Mouse (Mus musculus): Measurements from ENCODE around the gene Siah1a. TPM values are rescaled to one million over a fixed set of nuclear protein-coding genes. Genes with fewer than 3 reads are reported as not detected.

Gene Siah1a
- polyA plus RNA-seq, 1 experiment from 2014 or later, result 26.3 TPM

GRCm38 (mm10) chr8:86781094-86781493 lies 35.4 kb upstream of the Siah1a start:
- Histone ChIP-seq H3K4me3 (ENCODE audit: low read depth, low read length) (no peak overlapping the region), H3K4me1 (replicated peaks; ENCODE audit: control insufficient read depth, insufficient read depth, low read length) (no peaks in the 10 kb centered on the region), H3K4me2 (replicated peaks; ENCODE audit: low read depth) (no peak overlapping the region), H3K36me3 (ENCODE audit: control insufficient read depth, insufficient read depth) (no peaks in the 10 kb centered on the region), H3K9ac (ENCODE audit: low read depth, low read length) (no peak overlapping the region), H3K27me3 (replicated peaks; ENCODE audit: control insufficient read depth, insufficient read depth, low read length) (no peaks in the 10 kb centered on the region), H3K27ac (ENCODE audit: low read depth, low read length) (no peak overlapping the region), H3K9me3 (ENCODE audit: control insufficient read depth) (no peaks in the 10 kb centered on the region)
- ATAC-seq, result no peak
- WGBS, result 92% methylated on average over 8 of the region's 8 CpGs
- TF ChIP-seq CTCF (IDR thresholded peaks at IDR 0.05; ENCODE audit: low read depth), result no peak

- 77% methylated on average over 8 of the region's 8 CpGs for WGBS
Measured at GRCm38 (mm10) chr8:86779207-86779606, 33.5 kb upstream of the Siah1a start.

GRCm38 (mm10) chr8:86769945-86770715 lies 24.4 kb upstream of the Siah1a start:
- H3K9me3 ChIP-seq (ENCODE audit: control insufficient read depth), result no peaks in the 10 kb centered on the region
- WGBS, result 56% methylated on average over 1 of the region's 1 CpGs
- H3K4me1 ChIP-seq (replicated peaks; ENCODE audit: control insufficient read depth, insufficient read depth, low read length), result peaks cover 5% of the 10 kb centered on the region; the same call in 1 of the 2 replicates
- no peak overlapping the region for H3K27ac ChIP-seq (ENCODE audit: low read depth, low read length)
- no peak overlapping the region for H3K4me2 ChIP-seq (replicated peaks; ENCODE audit: low read depth)
- TF ChIP-seq CTCF (IDR thresholded peaks at IDR 0.05; ENCODE audit: low read depth), result no peak
- H3K9ac ChIP-seq (ENCODE audit: low read depth, low read length), result no peak overlapping the region
- no peaks in the 10 kb centered on the region for H3K36me3 ChIP-seq (ENCODE audit: control insufficient read depth, insufficient read depth)
- no peaks in the 10 kb centered on the region for H3K27me3 ChIP-seq (replicated peaks; ENCODE audit: control insufficient read depth, insufficient read depth, low read length)
- no peak overlapping the region for H3K4me3 ChIP-seq (ENCODE audit: low read depth, low read length)
- no peak for ATAC-seq

More at GRCm38 (mm10) chr8:86779207-86779606, 33.5 kb upstream of the Siah1a start:
- H3K4me2 ChIP-seq (replicated peaks; ENCODE audit: low read depth), result no peak overlapping the region
- no peaks in the 10 kb centered on the region for H3K36me3 ChIP-seq (ENCODE audit: control insufficient read depth, insufficient read depth)
- H3K27me3 ChIP-seq (replicated peaks; ENCODE audit: control insufficient read depth, insufficient read depth, low read length), result no peaks in the 10 kb centered on the region
- no peaks in the 10 kb centered on the region for H3K9me3 ChIP-seq (ENCODE audit: control insufficient read depth)
- peak overlapping the region; percentile 21; the same call in 1 of the 2 replicates for H3K27ac ChIP-seq (ENCODE audit: low read depth, low read length)
- ATAC-seq, result no peak
- no peak overlapping the region for H3K4me3 ChIP-seq (ENCODE audit: low read depth, low read length)
- H3K4me1 ChIP-seq (replicated peaks; ENCODE audit: control insufficient read depth, insufficient read depth, low read length), result no peaks in the 10 kb centered on the region
- TF ChIP-seq CTCF (IDR thresholded peaks at IDR 0.05; ENCODE audit: low read depth), result no peak
- H3K9ac ChIP-seq (ENCODE audit: low read depth, low read length), result no peak overlapping the region

- no peak overlapping the region for H3K9ac ChIP-seq (ENCODE audit: low read depth, low read length)
- ATAC-seq, result peak; percentile 57
- no peak overlapping the region for H3K4me3 ChIP-seq (ENCODE audit: low read depth, low read length)
- H3K27me3 ChIP-seq (replicated peaks; ENCODE audit: control insufficient read depth, insufficient read depth, low read length), result no peaks in the 10 kb centered on the region
- 35% methylated on average over 5 of the region's 5 CpGs for WGBS
- no peak for TF ChIP-seq CTCF (IDR thresholded peaks at IDR 0.05; ENCODE audit: low read depth)
- H3K4me2 ChIP-seq (replicated peaks; ENCODE audit: low read depth), result no peak overlapping the region
- H3K27ac ChIP-seq (ENCODE audit: low read depth, low read length), result peak overlapping the region; percentile 43
- H3K4me1 ChIP-seq (replicated peaks; ENCODE audit: control insufficient read depth, insufficient read depth, low read length), result peaks cover 5% of the 10 kb centered on the region; the same call in 1 of the 2 replicates
- H3K36me3 ChIP-seq (ENCODE audit: control insufficient read depth, insufficient read depth), result no peaks in the 10 kb centered on the region
- H3K9me3 ChIP-seq (ENCODE audit: control insufficient read depth), result no peaks in the 10 kb centered on the region
Measured at GRCm38 (mm10) chr8:86768499-86768898, 22.8 kb upstream of the Siah1a start.

GRCm38 (mm10) chr8:86766548-86767211 lies 20.9 kb upstream of the Siah1a start:
- H3K27me3 ChIP-seq (replicated peaks; ENCODE audit: control insufficient read depth, insufficient read depth, low read length), result no peaks in the 10 kb centered on the region
- no peak overlapping the region for H3K4me2 ChIP-seq (replicated peaks; ENCODE audit: low read depth)
- 0 out of 2 replicates have a peak, but pooled peaks have one; percentile 4 for TF ChIP-seq CTCF (IDR thresholded peaks at IDR 0.05; ENCODE audit: low read depth)
- ATAC-seq, result peak; percentile 89
- H3K36me3 ChIP-seq (ENCODE audit: control insufficient read depth, insufficient read depth), result no peaks in the 10 kb centered on the region
- peak overlapping the region; percentile 86 for H3K27ac ChIP-seq (ENCODE audit: low read depth, low read length)
- no peak overlapping the region for H3K4me3 ChIP-seq (ENCODE audit: low read depth, low read length)
- H3K9me3 ChIP-seq (ENCODE audit: control insufficient read depth), result no peaks in the 10 kb centered on the region
- H3K4me1 ChIP-seq (replicated peaks; ENCODE audit: control insufficient read depth, insufficient read depth, low read length), result peaks cover 5% of the 10 kb centered on the region; the same call in 1 of the 2 replicates
- WGBS, result 46% methylated on average over 9 of the region's 9 CpGs
- no peak overlapping the region for H3K9ac ChIP-seq (ENCODE audit: low read depth, low read length)

GRCm38 (mm10) chr8:86765669-86766068 lies 19.9 kb upstream of the Siah1a start:
- Histone ChIP-seq H3K9ac (ENCODE audit: low read depth, low read length) (no peak overlapping the region), H3K4me1 (replicated peaks; ENCODE audit: control insufficient read depth, insufficient read depth, low read length) (peaks cover 5% of the 10 kb centered on the region; the same call in 1 of the 2 replicates), H3K4me2 (replicated peaks; ENCODE audit: low read depth) (no peak overlapping the region), H3K36me3 (ENCODE audit: control insufficient read depth, insufficient read depth) (no peaks in the 10 kb centered on the region), H3K9me3 (ENCODE audit: control insufficient read depth) (no peaks in the 10 kb centered on the region), H3K27ac (ENCODE audit: low read depth, low read length) (peak overlapping the region; percentile 86), H3K27me3 (replicated peaks; ENCODE audit: control insufficient read depth, insufficient read depth, low read length) (no peaks in the 10 kb centered on the region), H3K4me3 (ENCODE audit: low read depth, low read length) (no peak overlapping the region)
- WGBS, result 71% methylated on average over 8 of the region's 8 CpGs
- ATAC-seq, result no peak
- no peak for TF ChIP-seq CTCF (IDR thresholded peaks at IDR 0.05; ENCODE audit: low read depth)
